Mouse (Mus musculus) retina, embryonic 14.5 days (tissue): ENCODE measurements at regions not wholly inside any gene's neighbourhood (a gene's known extent, or its start where the extent isn't known, plus 50 kb on each side); places are given as distances from the start of the nearest gene placed in this dataset.
"Not testable (repeated sequence)": the region's sequence is repeated elsewhere in the genome, so short reads cannot be mapped to it uniquely, and the experiment has no call there.

Experiments
- DNase-seq: peaks from one replicate; pipeline ENCODE4 v3.0.0-alpha.2; 2015; ENCODE audit warnings: low spot score

GRCm38 (mm10) chr15:90397691-90398377, 173.7 kb downstream of the Alg10b start:
- DNase-seq, result no peak

GRCm38 (mm10) chr15:90400326-90401280, 176.5 kb downstream of the Alg10b start:
- DNase-seq, result no peak

GRCm38 (mm10) chr15:90420776-90421175, 196.7 kb downstream of the Alg10b start:
- DNase-seq, result no peak

- peak; percentile 55 for DNase-seq
These were observed 198.1 kb downstream of the Alg10b start for GRCm38 (mm10) chr15:90422122-90422614.

GRCm38 (mm10) chr15:90431048-90431447, 206.9 kb downstream of the Alg10b start:
- not testable (repeated sequence) for DNase-seq

GRCm38 (mm10) chr15:90432154-90432553, 208.0 kb downstream of the Alg10b start:
- no peak for DNase-seq

- DNase-seq, result no peak
These were observed 211.2 kb downstream of the Alg10b start for GRCm38 (mm10) chr15:90435286-90435685.
